Mouse (Mus musculus) bone marrow macrophage, adult 2 months (primary cell): Measurements from ENCODE around the gene Myh9. TPM values are rescaled to one million over a fixed set of nuclear protein-coding genes. Genes with fewer than 3 reads are reported as not detected.

ENCODE experiments used
- H3K27ac ChIP-seq: 2 replicates; pipeline ENCODE4 v1.5.1; 2012; ENCODE audit warnings: low read depth, low read length; ENCODE audit not compliant: insufficient read depth
- H3K4me1 ChIP-seq: 2 replicates; pipeline ENCODE4 v1.6.1; 2012; ENCODE audit warnings: low read length; ENCODE audit not compliant: control insufficient read depth, insufficient read depth
- H3K4me3 ChIP-seq: 2 replicates; pipeline ENCODE4 v1.5.1; 2012; ENCODE audit warnings: mild to moderate bottlenecking, low read length, moderate library complexity; ENCODE audit not compliant: insufficient read depth
- CTCF ChIP-seq: IDR thresholded peaks from 2 replicates; pipeline ENCODE4 v1.5.1; 2012; ENCODE audit warnings: low read depth, mild to moderate bottlenecking, low read length, moderate library complexity
- POLR2A ChIP-seq: IDR thresholded peaks from 2 replicates; pipeline ENCODE4 v1.6.1; 2012; ENCODE audit warnings: mild to moderate bottlenecking, low read depth, low read length, borderline replicate concordance
- polyA plus RNA-seq: library from polyadenylated mRNA; stranded (reverse); fragments of >200 nt; gene quantifications from 2 replicates; pipeline ENCODE4 v1.2.4, GENCODE M21; 2012; ENCODE audit not compliant: missing spikeins, insufficient read depth, insufficient read length

Gene Myh9
- polyA plus RNA-seq, 1 experiment = 194 TPM

- Histone ChIP-seq H3K27ac (peak overlapping the region; percentile 10), H3K4me3 (no peak overlapping the region), H3K4me1 (peaks cover 8% of the 10 kb centered on the region)
- TF ChIP-seq POLR2A = no peak
- no peak for TF ChIP-seq CTCF
Measured at GRCm38 (mm10) chr15:77773099-77773915, 68.7 kb downstream of the Myh9 start.

GRCm38 (mm10) chr15:77770942-77771341, 71.0 kb downstream of the Myh9 start:
- H3K4me3 ChIP-seq = no peak overlapping the region
- H3K4me1 ChIP-seq = peaks cover 8% of the 10 kb centered on the region
- no peak for TF ChIP-seq POLR2A
- TF ChIP-seq CTCF = no peak
- H3K27ac ChIP-seq = no peak overlapping the region

GRCm38 (mm10) chr15:77770341-77770740, 71.6 kb downstream of the Myh9 start:
- H3K4me3 ChIP-seq = no peak overlapping the region
- TF ChIP-seq POLR2A = no peak
- TF ChIP-seq CTCF = no peak
- no peak overlapping the region for H3K27ac ChIP-seq
- peaks cover 11% of the 10 kb centered on the region for H3K4me1 ChIP-seq

GRCm38 (mm10) chr15:77766981-77767380, 75.0 kb downstream of the Myh9 start:
- TF ChIP-seq CTCF (no peak), POLR2A (no peak)
- H3K27ac ChIP-seq = no peak overlapping the region
- H3K4me3 ChIP-seq = no peak overlapping the region
- peaks cover 20% of the 10 kb centered on the region for H3K4me1 ChIP-seq

GRCm38 (mm10) chr15:77765484-77766093, 76.4 kb downstream of the Myh9 start:
- H3K4me3 ChIP-seq = no peak overlapping the region
- H3K27ac ChIP-seq = peak overlapping the region; percentile 92; the same call in 1 of the 2 replicates
- H3K4me1 ChIP-seq = peaks cover 18% of the 10 kb centered on the region
- TF ChIP-seq CTCF (no peak), POLR2A (no peak)

GRCm38 (mm10) chr15:77764391-77765006, 77.5 kb downstream of the Myh9 start:
- Histone ChIP-seq H3K4me3 (no peak overlapping the region), H3K4me1 (peaks cover 18% of the 10 kb centered on the region), H3K27ac (peak overlapping the region; percentile 92)
- TF ChIP-seq POLR2A (no peak), CTCF (no peak)

GRCm38 (mm10) chr15:77763702-77764101, 78.3 kb downstream of the Myh9 start:
- Histone ChIP-seq H3K27ac (peak overlapping the region; percentile 92), H3K4me1 (peaks cover 18% of the 10 kb centered on the region), H3K4me3 (no peak overlapping the region)
- TF ChIP-seq POLR2A = no peak
- TF ChIP-seq CTCF = no peak

- no peak overlapping the region for H3K4me3 ChIP-seq
- no peak for TF ChIP-seq POLR2A
- TF ChIP-seq CTCF = no peak
- H3K4me1 ChIP-seq = peaks cover 18% of the 10 kb centered on the region
- no peak overlapping the region for H3K27ac ChIP-seq
Measured at GRCm38 (mm10) chr15:77763050-77763449, 78.9 kb downstream of the Myh9 start.

GRCm38 (mm10) chr15:77761561-77762380, 80.2 kb downstream of the Myh9 start:
- Histone ChIP-seq H3K27ac (no peak overlapping the region), H3K4me1 (peaks cover 18% of the 10 kb centered on the region), H3K4me3 (no peak overlapping the region)
- TF ChIP-seq POLR2A (no peak), CTCF (0 out of 2 replicates have a peak, but pooled peaks have one; percentile 6)

- no peak for TF ChIP-seq CTCF
- TF ChIP-seq POLR2A = no peak
- peaks cover 18% of the 10 kb centered on the region for H3K4me1 ChIP-seq
Measured at GRCm38 (mm10) chr15:77761083-77761482, 80.9 kb downstream of the Myh9 start.

More at GRCm38 (mm10) chr15:77761083-77761482, 80.9 kb downstream of the Myh9 start:
- Histone ChIP-seq H3K27ac (no peak overlapping the region), H3K4me3 (no peak overlapping the region)
